Mouse (Mus musculus): Measurements from ENCODE around the gene Gkap1. TPM values are rescaled to one million over a fixed set of nuclear protein-coding genes. Genes with fewer than 3 reads are reported as not detected.

The Gkap1 gene
- polyA plus RNA-seq, 1 experiment, result 1.0 TPM

DNA sequence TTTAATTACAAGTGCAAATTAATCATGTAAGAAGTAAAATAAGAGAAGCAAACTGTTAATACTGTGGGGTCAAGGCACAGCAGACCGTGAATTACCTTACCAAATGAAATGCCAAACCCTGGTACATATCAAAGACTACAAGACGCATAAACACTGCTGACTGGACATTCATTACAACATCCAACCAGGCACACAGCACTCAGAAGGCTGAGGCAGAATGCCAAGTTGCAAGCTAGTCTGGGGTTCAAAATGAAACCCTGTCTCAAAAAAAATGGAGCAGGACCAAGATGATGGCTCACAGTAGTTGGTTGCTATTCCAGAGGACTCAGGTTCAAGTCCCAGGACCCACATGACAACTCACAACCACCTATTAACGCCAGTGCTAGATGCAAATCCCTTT lies 91.4 kb downstream of the Gkap1 start:
- Histone ChIP-seq H3K27ac (ENCODE audit: insufficient read depth, low read depth, low read length) (no peak overlapping the region), H3K27me3 (ENCODE audit: control insufficient read depth, insufficient read depth, low read length) (no peaks in the 10 kb centered on the region), H3K36me3 (ENCODE audit: control insufficient read depth, insufficient read depth, low read length) (peaks cover 35% of the 10 kb centered on the region), H3K4me1 (ENCODE audit: control insufficient read depth, insufficient read depth, insufficient read length, low read length) (peaks cover 9% of the 10 kb centered on the region; the same call in 1 of the 2 replicates), H3K4me3 (ENCODE audit: low read depth, low read length) (no peak overlapping the region)
- WGBS, result 64% methylated on average over 3 of the region's 3 CpGs
- no peak for TF ChIP-seq CTCF (IDR thresholded peaks at IDR 0.05; ENCODE audit: extremely low read depth, insufficient read length, insufficient replicate concordance, low read depth, low read length)
- TF ChIP-seq POLR2A (IDR thresholded peaks at IDR 0.05; ENCODE audit: low read depth, low read length), result no peak

Other genes starting within 250 kb of the Gkap1 start
- gene Klhl3, start 162.1 kb downstream of the Gkap1 start, polyA plus RNA-seq (2012; rRNA removed), result 0.33 and 0.43 TPM in 2 replicates
- 44.5 and 94.1 TPM in 2 replicates for gene Hnrnpa0, start 147.1 kb downstream of the Gkap1 start, polyA plus RNA-seq (2012; rRNA removed)
- 7.9 and 18.1 TPM in 2 replicates for gene Idnk, start 118.0 kb downstream of the Gkap1 start, polyA plus RNA-seq (2012; rRNA removed)
- gene Ubqln1, start 60.0 kb downstream of the Gkap1 start, polyA plus RNA-seq (2012; rRNA removed), result 62.3 and 118 TPM in 2 replicates
- 0.03 and 0.32 TPM in 2 replicates for gene Kif27, start 83.4 kb upstream of the Gkap1 start, polyA plus RNA-seq (2012; rRNA removed)
- 44.2 and 171 TPM in 2 replicates for gene 2210016F16Rik, start 109.5 kb upstream of the Gkap1 start, polyA plus RNA-seq (2012; rRNA removed)
- gene Rmi1, start 126.5 kb upstream of the Gkap1 start, polyA plus RNA-seq (2012; rRNA removed), result 2.8 and 5.5 TPM in 2 replicates
- 36.9 and 97.8 TPM in 2 replicates for gene Hnrnpk, start 127.6 kb upstream of the Gkap1 start, polyA plus RNA-seq (2012; rRNA removed)

All from small intestine, adult 2 months (tissue).